Comparison of ENCODE assay signal across 8 mouse cellular contexts in the genomic region with DNA sequence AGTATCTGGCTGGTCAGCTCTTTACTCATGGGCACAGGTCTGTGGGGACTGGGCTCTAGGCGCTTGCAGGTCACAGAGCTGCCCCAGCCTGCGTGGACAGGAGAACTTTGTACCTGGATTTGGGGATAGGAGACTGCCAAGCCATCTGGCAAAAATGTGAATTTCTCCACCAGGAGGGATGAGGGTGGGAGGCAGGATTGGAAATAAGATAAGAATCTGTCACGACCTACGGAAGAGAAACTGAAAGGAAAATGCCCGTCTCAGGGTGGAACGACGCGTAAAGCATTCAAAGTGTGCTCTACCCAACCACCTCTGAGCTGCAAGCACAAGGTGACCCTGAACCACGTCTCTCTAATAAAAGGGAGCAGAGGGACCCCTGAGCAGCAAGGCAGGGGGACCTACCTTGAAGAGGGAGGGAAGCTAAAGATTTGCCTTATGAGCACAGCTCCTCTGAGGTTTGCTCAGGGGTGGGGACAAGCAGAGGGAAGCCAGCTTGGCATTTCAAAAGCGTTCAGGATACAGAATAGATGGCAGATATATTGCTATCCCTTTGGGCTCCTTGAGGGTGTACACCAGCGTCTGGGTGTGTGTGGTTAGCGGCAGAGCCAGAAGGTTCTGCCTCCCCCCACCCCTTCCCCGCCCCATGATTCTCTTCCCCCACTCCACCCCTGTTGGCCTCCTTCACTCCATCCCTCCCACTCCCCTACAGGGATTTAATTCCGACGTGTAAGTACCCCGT. TPM values are rescaled to one million over a fixed set of nuclear protein-coding genes. Genes with fewer than 3 reads are reported as not detected.
A peak's percentile ranks its signal among the peaks of the same experiment; 100 is the strongest.
DNase-seq lines count a peak whose midpoint lies in the region; ATAC-seq and TF ChIP-seq lines count a peak whose summit lies in the region.

No protein-coding gene starts in this region.

- H3K4me3 ChIP-seq in left cerebral cortex, adult 2 months = peak overlapping the region; percentile 52
- peak overlapping the region; percentile 57 for H3K4me3 ChIP-seq in heart, embryonic 16.5 days (ENCODE audit: low read length)
- peak overlapping the region; percentile 31 for H3K4me3 ChIP-seq in liver, embryonic 16.5 days (ENCODE audit: low read depth, low read length)
- no peak overlapping the region for H3K4me3 ChIP-seq in neural tube, embryonic 14.5 days (ENCODE audit: low read depth, low read length)

- H3K27me3 ChIP-seq in heart, embryonic 16.5 days (ENCODE audit: control insufficient read depth, insufficient read depth, low read length) = peaks cover 14% of the 10 kb centered on the region
- peaks cover 46% of the 10 kb centered on the region for H3K27me3 ChIP-seq in liver, embryonic 16.5 days (ENCODE audit: control insufficient read depth, insufficient read depth, low read depth, low read length)
- H3K27me3 ChIP-seq in neural tube, embryonic 14.5 days (ENCODE audit: control insufficient read depth, insufficient read depth, low read length) = peaks cover 6% of the 10 kb centered on the region; the same call in 1 of the 2 replicates

- H3K9ac ChIP-seq in heart, embryonic 16.5 days (ENCODE audit: low read length) = peak overlapping the region; percentile 73
- H3K9ac ChIP-seq in liver, embryonic 16.5 days (ENCODE audit: low read depth, low read length) = no peak overlapping the region
- 0 out of 2 replicates have a peak overlapping the region, but pooled peaks have one; percentile 7 for H3K9ac ChIP-seq in neural tube, embryonic 14.5 days (replicated peaks; ENCODE audit: low read depth, low read length)

- DNase-seq in left cerebral cortex, adult 2 months (ENCODE audit: extremely low spot score in 1 of 2, low spot score in 2 of 2) = no peak
- DNase-seq in left cerebral cortex, postnatal 4 days = no peak
- peak; percentile 57 for DNase-seq in brain, adult 2 months (ENCODE audit: low read depth, low spot score)
- no peak for DNase-seq in urinary bladder, postnatal 25 days (ENCODE audit: low spot score)
- no peak for DNase-seq in urinary bladder, postnatal 14 days (ENCODE audit: low spot score)

- intact Hi-C loops in left cerebral cortex, adult 2 months (cut with DNase I) = loop anchor here (2.0 kb wide), 1 partner anchor 56 kb away; a partner anchor contains a TSS
- intact Hi-C loops in left cerebral cortex, postnatal 4 days (cut with DNase I) = no loop called here

- peaks cover 8% of the 10 kb centered on the region for H3K4me1 ChIP-seq in heart, embryonic 16.5 days (ENCODE audit: control insufficient read depth, insufficient read depth, low read length)
- no peaks in the 10 kb centered on the region; the same call in 1 of the 2 replicates for H3K4me1 ChIP-seq in liver, embryonic 16.5 days (ENCODE audit: control insufficient read depth, low read depth, low read length)
- peaks cover 40% of the 10 kb centered on the region for H3K4me1 ChIP-seq in neural tube, embryonic 14.5 days (ENCODE audit: control insufficient read depth, insufficient read depth, low read length)

- peak overlapping the region; percentile 72 for H3K4me2 ChIP-seq in heart, embryonic 16.5 days (ENCODE audit: low read depth, low read length)
- H3K4me2 ChIP-seq in liver, embryonic 16.5 days (ENCODE audit: low read depth, low read length) = peak overlapping the region; percentile 60
- H3K4me2 ChIP-seq in neural tube, embryonic 14.5 days (ENCODE audit: low read depth, low read length) = peak overlapping the region; percentile 23

- no peak for ATAC-seq in heart, embryonic 16.5 days (replicated peaks; ENCODE audit: extremely low read depth, insufficient read depth, low FRiP score)
- no peak for ATAC-seq in liver, embryonic 16.5 days (ENCODE audit: low read depth)
- no peak for ATAC-seq in neural tube, embryonic 14.5 days (ENCODE audit: low read depth)

- H3K36me3 ChIP-seq in heart, embryonic 16.5 days (ENCODE audit: control insufficient read depth, insufficient read depth) = no peaks in the 10 kb centered on the region
- no peaks in the 10 kb centered on the region for H3K36me3 ChIP-seq in liver, embryonic 16.5 days (ENCODE audit: control insufficient read depth, insufficient read depth)
- no peaks in the 10 kb centered on the region for H3K36me3 ChIP-seq in neural tube, embryonic 14.5 days (ENCODE audit: control insufficient read depth, insufficient read depth, low read length)

- no peak for TF ChIP-seq CTCF in left cerebral cortex, adult 2 months (IDR thresholded peaks at IDR 0.05)

- H3K9me3 ChIP-seq in heart, embryonic 16.5 days (replicated peaks; ENCODE audit: control insufficient read depth, low read length) = no peaks in the 10 kb centered on the region
- no peaks in the 10 kb centered on the region for H3K9me3 ChIP-seq in liver, embryonic 16.5 days (replicated peaks; ENCODE audit: control insufficient read depth, low read length)
- H3K9me3 ChIP-seq in neural tube, embryonic 14.5 days (ENCODE audit: control insufficient read depth, low read length) = no peaks in the 10 kb centered on the region

- peak overlapping the region; percentile 95 for H3K27ac ChIP-seq in left cerebral cortex, adult 2 months
- H3K27ac ChIP-seq in heart, embryonic 16.5 days (ENCODE audit: low read length) = no peak overlapping the region
- H3K27ac ChIP-seq in liver, embryonic 16.5 days (ENCODE audit: low read length) = no peak overlapping the region
- H3K27ac ChIP-seq in neural tube, embryonic 14.5 days (ENCODE audit: low read depth, low read length) = peak overlapping the region; percentile 90

- 6% methylated on average over 16 of the region's 16 CpGs for WGBS in heart, embryonic 16.5 days
- 2% methylated on average over 16 of the region's 16 CpGs for WGBS in liver, embryonic 16.5 days (ENCODE audit: insufficient replicate concordance)
- 7% methylated on average over 16 of the region's 16 CpGs for WGBS in neural tube, embryonic 14.5 days

RNA-seq across cellular contexts. Expression of a gene that starts 54.9 kb away (rescaled TPM):
- 10 to 100 TPM; 58.5 to 62.9 TPM for total RNA-seq in left cerebral cortex, adult 2 months (2021)
- total RNA-seq in left cerebral cortex, postnatal 4 days (2021) = 10 to 100 TPM; 89.8 to 90.7 TPM
- polyA plus RNA-seq in heart, embryonic 16.5 days (2015; fragmentation: Nextera tagmentation; extraction: Ambion mirVana) = 6.1 and 6.5 TPM in 2 replicates
- 2.1 and 2.4 TPM in 2 replicates for polyA plus RNA-seq in liver, embryonic 16.5 days (2015; fragmentation: Nextera tagmentation; extraction: Ambion mirVana)
- 30.6 and 32.5 TPM in 2 replicates for polyA plus RNA-seq in neural tube, embryonic 14.5 days (2014; fragmentation: Nextera tagmentation; extraction: Ambion mirVana)

Comparison
In these comparisons a context has a peak if more than half of its experiments do, and no peak if none do; other contexts are left out.
1. H3K27ac ChIP-seq: peak in left cerebral cortex, adult 2 months (single experiment) and neural tube, embryonic 14.5 days (single experiment); none in heart, embryonic 16.5 days (single experiment) and liver, embryonic 16.5 days (single experiment).
2. Peak in every context shown above with its lines, with median percentiles within 50 percentile points of each other: H3K4me2 ChIP-seq.